Mouse (Mus musculus): ENCODE measurements around the gene Ypel3. TPM values are rescaled to one million over a fixed set of nuclear protein-coding genes. Genes with fewer than 3 reads are reported as not detected.

Gene Ypel3
- polyA plus RNA-seq, 1 experiment from 2014 or later, result 148 TPM

- Histone ChIP-seq H3K27me3 (no peaks in the 10 kb centered on the region), H3K9me3 (replicated peaks) (no peaks in the 10 kb centered on the region), H3K4me1 (peaks cover 29% of the 10 kb centered on the region), H3K36me3 (peaks cover 3% of the 10 kb centered on the region; the same call in 1 of the 2 replicates), H3K4me3 (replicated peaks) (no peak overlapping the region), H3K9ac (no peak overlapping the region), H3K27ac (replicated peaks) (no peak overlapping the region), H3K4me2 (replicated peaks) (no peak overlapping the region)
- ATAC-seq (ENCODE audit: insufficient number of reproducible peaks, low FRiP score, low TSS enrichment, low read depth), result no peak
- WGBS, result 76% methylated on average over 11 of the region's 11 CpGs
These were observed 25.6 kb downstream of the Ypel3 start for GRCm38 (mm10) chr7:126802134-126802889.

DNA sequence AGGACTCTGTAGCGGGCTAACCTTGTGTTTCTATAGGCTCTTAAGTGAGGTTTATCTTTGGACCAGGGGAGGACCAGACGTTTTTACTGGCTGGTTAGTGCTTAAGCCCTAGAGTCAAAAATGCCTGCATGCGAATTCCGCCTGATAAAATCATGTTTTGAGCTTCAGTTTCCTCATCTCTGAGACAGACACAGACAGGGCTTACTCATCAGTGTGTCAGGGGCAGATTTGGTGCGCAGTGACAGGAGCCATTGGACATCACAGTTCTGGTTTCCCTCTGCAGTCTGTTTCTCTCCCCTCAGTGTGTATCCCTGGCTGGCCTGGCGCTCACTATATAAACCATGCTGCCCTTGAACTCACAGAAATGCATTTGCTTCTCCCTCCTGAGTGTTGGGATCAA, 26.4 kb downstream of the Ypel3 start:
- Histone ChIP-seq H3K27ac (replicated peaks) (no peak overlapping the region; the same call in 1 of the 2 replicates), H3K9ac (no peak overlapping the region), H3K27me3 (no peaks in the 10 kb centered on the region), H3K36me3 (no peaks in the 10 kb centered on the region), H3K9me3 (replicated peaks) (no peaks in the 10 kb centered on the region), H3K4me2 (replicated peaks) (no peak overlapping the region), H3K4me3 (replicated peaks) (no peak overlapping the region), H3K4me1 (peaks cover 29% of the 10 kb centered on the region)
- 81% methylated on average over 6 of the region's 6 CpGs for WGBS
- ATAC-seq (ENCODE audit: insufficient number of reproducible peaks, low FRiP score, low TSS enrichment, low read depth), result no peak

DNA sequence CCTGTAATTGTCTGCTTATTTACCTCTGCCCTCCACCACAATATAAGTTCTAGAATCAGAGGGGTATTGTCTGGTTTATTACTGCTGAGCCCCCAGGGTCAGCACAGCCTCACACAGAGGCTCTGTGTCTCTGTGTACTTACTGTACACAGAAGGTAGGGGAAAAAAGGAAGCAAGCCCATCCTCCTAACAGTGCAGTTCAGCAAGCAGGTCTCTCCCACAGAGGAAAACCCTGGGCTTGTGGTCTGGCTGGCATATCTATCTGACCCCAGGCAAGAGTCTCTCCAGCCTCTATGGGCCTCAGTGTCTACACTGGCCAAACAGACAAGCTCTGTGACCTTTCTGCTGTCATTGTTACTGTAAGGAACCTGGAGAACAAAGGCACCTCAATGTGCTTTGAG, 27.0 kb downstream of the Ypel3 start:
- no peak overlapping the region for H3K4me3 ChIP-seq (replicated peaks)
- ATAC-seq (ENCODE audit: insufficient number of reproducible peaks, low FRiP score, low TSS enrichment, low read depth), result no peak
- H3K36me3 ChIP-seq, result no peaks in the 10 kb centered on the region
- H3K27ac ChIP-seq (replicated peaks), result no peak overlapping the region; the same call in 1 of the 2 replicates
- H3K9me3 ChIP-seq (replicated peaks), result no peaks in the 10 kb centered on the region
- no peaks in the 10 kb centered on the region for H3K27me3 ChIP-seq
- peaks cover 33% of the 10 kb centered on the region for H3K4me1 ChIP-seq
- no peak overlapping the region for H3K9ac ChIP-seq
- H3K4me2 ChIP-seq (replicated peaks), result no peak overlapping the region

- no peak overlapping the region for H3K4me3 ChIP-seq (replicated peaks)
- no peak overlapping the region for H3K9ac ChIP-seq
- H3K27ac ChIP-seq (replicated peaks), result no peak overlapping the region
- no peaks in the 10 kb centered on the region for H3K36me3 ChIP-seq
- ATAC-seq (ENCODE audit: insufficient number of reproducible peaks, low FRiP score, low TSS enrichment, low read depth), result no peak
- H3K4me2 ChIP-seq (replicated peaks), result no peak overlapping the region
- peaks cover 22% of the 10 kb centered on the region for H3K4me1 ChIP-seq
- H3K27me3 ChIP-seq, result no peaks in the 10 kb centered on the region
- 79% methylated on average over 6 of the region's 6 CpGs for WGBS
- H3K9me3 ChIP-seq (replicated peaks), result no peaks in the 10 kb centered on the region
These were observed 30.2 kb downstream of the Ypel3 start for GRCm38 (mm10) chr7:126806956-126807355.

DNA sequence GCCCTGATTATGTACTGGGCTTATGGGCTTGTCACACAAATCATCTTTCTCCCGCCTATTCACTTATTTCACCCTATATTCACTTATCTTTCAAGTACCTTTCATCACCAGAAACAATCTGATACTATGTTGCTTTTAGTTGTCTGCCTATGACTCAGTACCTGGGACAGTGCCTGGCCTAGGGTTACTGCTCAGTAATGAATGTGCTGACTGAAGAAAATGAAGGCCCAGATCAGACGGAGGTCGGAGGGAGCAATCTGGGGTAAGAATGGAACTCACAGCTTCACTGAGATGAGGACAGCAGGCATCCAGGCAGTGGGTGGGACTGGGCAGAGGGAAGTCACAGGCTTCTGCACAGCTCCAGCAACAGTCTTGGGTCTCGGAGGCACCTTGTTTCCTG, 30.6 kb downstream of the Ypel3 start:
- Histone ChIP-seq H3K27me3 (no peaks in the 10 kb centered on the region), H3K4me2 (replicated peaks) (peak overlapping the region; percentile 80), H3K4me3 (replicated peaks) (peak overlapping the region; percentile 77), H3K9me3 (replicated peaks) (no peaks in the 10 kb centered on the region), H3K27ac (replicated peaks) (no peak overlapping the region), H3K4me1 (peaks cover 22% of the 10 kb centered on the region), H3K9ac (0 out of 2 replicates have a peak overlapping the region, but pooled peaks have one; percentile 81), H3K36me3 (no peaks in the 10 kb centered on the region)
- WGBS, result 66% methylated on average over 4 of the region's 4 CpGs
- no peak for ATAC-seq (ENCODE audit: insufficient number of reproducible peaks, low FRiP score, low TSS enrichment, low read depth)

- Histone ChIP-seq H3K27ac (replicated peaks) (peak overlapping the region; percentile 81), H3K4me2 (replicated peaks) (peak overlapping the region; percentile 80), H3K27me3 (no peaks in the 10 kb centered on the region), H3K9ac (peak overlapping the region; percentile 81), H3K9me3 (replicated peaks) (no peaks in the 10 kb centered on the region), H3K4me3 (replicated peaks) (peak overlapping the region; percentile 77), H3K4me1 (peaks cover 22% of the 10 kb centered on the region), H3K36me3 (no peaks in the 10 kb centered on the region)
- peak; percentile 89 for ATAC-seq (ENCODE audit: insufficient number of reproducible peaks, low FRiP score, low TSS enrichment, low read depth)
- WGBS, result 1% methylated on average over 43 of the region's 43 CpGs
These were observed 32.1 kb downstream of the Ypel3 start for GRCm38 (mm10) chr7:126808703-126809455.

DNA sequence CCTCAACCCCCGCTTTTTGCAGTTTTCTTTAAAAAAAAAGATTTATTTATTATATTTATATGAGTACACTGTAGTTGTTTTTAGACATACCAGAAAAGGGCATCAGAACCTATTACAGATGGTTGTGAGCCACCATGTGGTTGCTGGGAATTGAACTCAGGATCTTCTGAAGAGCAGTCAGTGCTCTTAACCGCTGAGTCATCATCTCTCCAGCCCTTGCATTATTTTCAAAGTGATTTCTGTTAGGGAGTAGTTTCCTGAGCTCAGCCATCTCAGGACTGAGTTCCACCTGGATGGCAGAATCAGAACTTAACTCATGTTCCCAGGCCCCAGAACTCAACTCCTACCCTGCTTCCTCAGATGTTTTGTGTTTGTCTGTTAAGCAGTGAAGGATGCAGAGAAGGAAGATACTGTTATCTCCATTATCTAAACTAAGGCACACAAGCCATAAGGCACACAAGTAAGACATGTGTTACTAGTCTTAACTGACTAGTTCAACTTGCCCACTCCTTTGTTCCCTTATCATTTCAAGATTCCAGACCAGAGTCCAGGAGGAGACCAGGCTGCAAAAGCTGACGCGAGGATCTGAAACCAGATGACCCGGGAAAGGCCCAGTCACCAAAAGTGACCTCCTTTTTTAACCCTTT, 33.1 kb downstream of the Ypel3 start:
- H3K36me3 ChIP-seq, result no peaks in the 10 kb centered on the region
- peaks cover 22% of the 10 kb centered on the region for H3K4me1 ChIP-seq
- no peaks in the 10 kb centered on the region for H3K27me3 ChIP-seq
- H3K4me2 ChIP-seq (replicated peaks), result peak overlapping the region; percentile 80
- H3K9ac ChIP-seq, result no peak overlapping the region
- H3K4me3 ChIP-seq (replicated peaks), result peak overlapping the region; percentile 77
- 53% methylated on average over 5 of the region's 5 CpGs for WGBS
- ATAC-seq (ENCODE audit: insufficient number of reproducible peaks, low FRiP score, low TSS enrichment, low read depth), result no peak
- H3K27ac ChIP-seq (replicated peaks), result peak overlapping the region; percentile 81; the same call in 1 of the 2 replicates
- H3K9me3 ChIP-seq (replicated peaks), result no peaks in the 10 kb centered on the region

DNA sequence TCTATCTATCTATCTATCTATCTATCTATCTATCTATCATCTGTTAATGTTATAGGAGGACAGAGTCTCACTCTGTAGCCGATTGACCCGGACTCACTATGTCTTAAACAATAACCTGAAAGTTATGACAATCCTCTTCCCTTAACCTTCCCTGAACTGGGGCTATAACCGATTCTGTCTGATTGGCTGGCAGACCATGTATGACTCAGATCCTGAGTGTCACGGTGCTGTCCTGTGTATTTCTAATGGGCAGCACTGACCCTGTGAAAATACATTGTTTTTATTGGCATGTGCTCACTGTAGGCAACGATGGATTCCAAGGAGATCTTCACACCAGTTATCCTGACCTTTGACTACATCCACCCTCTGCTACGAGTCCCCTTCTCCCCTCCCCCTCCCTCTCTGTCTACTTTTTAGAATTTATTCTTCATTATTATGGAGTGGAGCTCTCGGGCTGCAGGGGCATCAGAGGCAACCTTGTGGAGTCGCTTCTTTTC, 39.0 kb downstream of the Ypel3 start:
- H3K4me2 ChIP-seq (replicated peaks), result no peak overlapping the region
- no peak for ATAC-seq (ENCODE audit: insufficient number of reproducible peaks, low FRiP score, low TSS enrichment, low read depth)
- WGBS, result 71% methylated on average over 8 of the region's 8 CpGs
- no peaks in the 10 kb centered on the region for H3K9me3 ChIP-seq (replicated peaks)
- no peaks in the 10 kb centered on the region for H3K4me1 ChIP-seq
- H3K4me3 ChIP-seq (replicated peaks), result no peak overlapping the region
- no peaks in the 10 kb centered on the region for H3K27me3 ChIP-seq
- H3K36me3 ChIP-seq, result no peaks in the 10 kb centered on the region
- H3K9ac ChIP-seq, result no peak overlapping the region
- H3K27ac ChIP-seq (replicated peaks), result no peak overlapping the region

- Histone ChIP-seq H3K27me3 (no peaks in the 10 kb centered on the region), H3K9ac (no peak overlapping the region), H3K4me3 (replicated peaks) (no peak overlapping the region), H3K4me1 (no peaks in the 10 kb centered on the region), H3K9me3 (replicated peaks) (no peaks in the 10 kb centered on the region), H3K27ac (replicated peaks) (no peak overlapping the region), H3K4me2 (replicated peaks) (no peak overlapping the region), H3K36me3 (no peaks in the 10 kb centered on the region)
- ATAC-seq (ENCODE audit: insufficient number of reproducible peaks, low FRiP score, low TSS enrichment, low read depth), result no peak
- WGBS, result 81% methylated on average over 8 of the region's 8 CpGs
These were observed 39.7 kb downstream of the Ypel3 start for GRCm38 (mm10) chr7:126816494-126816893.

- H3K9me3 ChIP-seq (replicated peaks), result no peaks in the 10 kb centered on the region
- H3K4me3 ChIP-seq (replicated peaks), result no peak overlapping the region
- H3K36me3 ChIP-seq, result no peaks in the 10 kb centered on the region
- no peak overlapping the region for H3K27ac ChIP-seq (replicated peaks)
- WGBS, result 83% methylated on average over 7 of the region's 7 CpGs
- peaks cover 8% of the 10 kb centered on the region for H3K27me3 ChIP-seq
- peaks cover 3% of the 10 kb centered on the region for H3K4me1 ChIP-seq
- H3K4me2 ChIP-seq (replicated peaks), result no peak overlapping the region
- H3K9ac ChIP-seq, result no peak overlapping the region
- no peak for ATAC-seq (ENCODE audit: insufficient number of reproducible peaks, low FRiP score, low TSS enrichment, low read depth)
These were observed 40.8 kb downstream of the Ypel3 start for GRCm38 (mm10) chr7:126817595-126817994.

DNA sequence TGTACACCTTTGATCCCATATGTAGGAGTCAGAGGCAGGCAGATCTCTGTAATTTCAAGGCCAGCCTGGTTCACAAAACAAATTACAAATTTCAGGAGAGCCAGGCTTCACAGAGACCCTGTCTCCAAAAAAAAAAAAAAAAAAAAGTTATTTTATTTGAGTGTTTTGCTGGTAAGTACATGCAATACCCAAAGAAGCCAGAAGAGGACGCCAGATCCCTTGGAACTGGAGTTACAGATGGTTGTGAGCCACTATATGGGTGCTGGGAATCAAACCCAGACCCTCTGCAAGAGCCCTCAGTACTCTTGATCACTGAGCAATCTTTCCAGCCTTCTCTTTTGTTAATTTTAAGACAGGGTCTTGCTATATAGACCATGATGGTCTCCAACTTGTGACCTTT, 42.1 kb downstream of the Ypel3 start:
- H3K4me2 ChIP-seq (replicated peaks), result no peak overlapping the region
- H3K4me3 ChIP-seq (replicated peaks), result no peak overlapping the region
- no peak overlapping the region for H3K9ac ChIP-seq
- H3K4me1 ChIP-seq, result peaks cover 13% of the 10 kb centered on the region
- no peak overlapping the region for H3K27ac ChIP-seq (replicated peaks)
- H3K9me3 ChIP-seq (replicated peaks), result no peaks in the 10 kb centered on the region
- peaks cover 18% of the 10 kb centered on the region for H3K27me3 ChIP-seq
- ATAC-seq (ENCODE audit: insufficient number of reproducible peaks, low FRiP score, low TSS enrichment, low read depth), result no peak
- no peaks in the 10 kb centered on the region for H3K36me3 ChIP-seq
- WGBS, result 25% methylated on average over 1 of the region's 1 CpGs
